Mouse (Mus musculus) left cerebral cortex, adult 18-20 months (tissue): ENCODE data around the gene Cda. TPM values are rescaled to one million over a fixed set of nuclear protein-coding genes. Genes with fewer than 3 reads are reported as not detected.
"Not testable (repeated sequence)": the region's sequence is repeated elsewhere in the genome, so short reads cannot be mapped to it uniquely, and the experiment has no call there.

Source experiments
- DNase-seq, 2 experiments: peaks; one replicate each; pipeline ENCODE4 v3.0.0; 2021 to 2022; ENCODE audit warnings: low spot score in 2 of 2, mixed read lengths in 1 of 2
- total RNA-seq, 2 experiments: library from RNA; stranded (reverse); gene quantifications; 2 replicates each; pipeline ENCODE4 v1.2.3; 2021

Gene Cda
- total RNA-seq, 2 experiments from 2014 or later, result 5.0 to 6.1 TPM

DNA sequence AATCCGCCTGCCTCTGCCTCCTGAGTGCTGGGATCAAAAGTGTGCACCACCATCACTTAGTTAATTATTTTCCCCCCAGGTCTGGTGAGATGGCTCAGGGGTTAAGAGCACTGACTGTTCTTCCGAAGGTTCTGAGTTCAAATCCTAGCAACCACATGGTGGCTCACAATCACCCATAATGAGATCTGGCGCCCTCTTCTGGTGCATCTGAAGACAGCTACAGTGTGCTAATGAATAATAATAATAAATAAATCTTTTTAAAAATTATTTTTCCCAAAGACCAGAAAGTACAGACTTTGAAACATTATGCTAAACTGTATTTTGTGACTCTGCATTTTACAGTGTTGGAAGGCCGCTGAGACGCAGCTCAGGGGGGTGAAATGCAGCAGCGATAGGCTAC lies 32.1 kb downstream of the Cda start:
- no peak for DNase-seq

- no peak for DNase-seq
Measured at GRCm38 (mm10) chr4:138335036-138335435, 32.8 kb downstream of the Cda start.

GRCm38 (mm10) chr4:138333135-138333534 lies 34.7 kb downstream of the Cda start:
- DNase-seq, result no peak

- DNase-seq, result no peak
Measured at GRCm38 (mm10) chr4:138331647-138332046, 36.1 kb downstream of the Cda start.

DNA sequence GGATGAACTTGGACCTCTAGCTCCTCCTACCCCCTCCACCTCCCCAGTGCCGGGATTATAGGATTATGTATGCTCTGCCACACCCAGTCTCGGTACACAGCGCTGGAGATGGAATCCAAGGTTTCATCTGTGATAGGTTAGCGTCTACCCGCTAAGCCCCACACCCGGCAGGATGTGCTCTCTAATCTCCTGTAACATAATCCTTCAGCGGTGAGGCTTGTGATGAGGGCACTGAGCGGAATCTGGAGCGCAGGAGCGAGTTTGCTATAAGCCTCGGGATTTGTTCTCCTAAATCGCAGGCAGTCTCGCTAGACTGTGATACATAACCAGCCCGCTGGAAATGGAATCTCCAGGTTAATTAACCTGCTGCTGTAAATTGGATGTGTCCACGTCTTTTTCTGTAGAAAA lies 37.5 kb downstream of the Cda start:
- no peak for DNase-seq

- DNase-seq, result no peak
Measured at GRCm38 (mm10) chr4:138327891-138328470, 39.8 kb downstream of the Cda start.

- DNase-seq, result not testable (repeated sequence)
Measured at GRCm38 (mm10) chr4:138327155-138327554, 40.6 kb downstream of the Cda start.

DNA sequence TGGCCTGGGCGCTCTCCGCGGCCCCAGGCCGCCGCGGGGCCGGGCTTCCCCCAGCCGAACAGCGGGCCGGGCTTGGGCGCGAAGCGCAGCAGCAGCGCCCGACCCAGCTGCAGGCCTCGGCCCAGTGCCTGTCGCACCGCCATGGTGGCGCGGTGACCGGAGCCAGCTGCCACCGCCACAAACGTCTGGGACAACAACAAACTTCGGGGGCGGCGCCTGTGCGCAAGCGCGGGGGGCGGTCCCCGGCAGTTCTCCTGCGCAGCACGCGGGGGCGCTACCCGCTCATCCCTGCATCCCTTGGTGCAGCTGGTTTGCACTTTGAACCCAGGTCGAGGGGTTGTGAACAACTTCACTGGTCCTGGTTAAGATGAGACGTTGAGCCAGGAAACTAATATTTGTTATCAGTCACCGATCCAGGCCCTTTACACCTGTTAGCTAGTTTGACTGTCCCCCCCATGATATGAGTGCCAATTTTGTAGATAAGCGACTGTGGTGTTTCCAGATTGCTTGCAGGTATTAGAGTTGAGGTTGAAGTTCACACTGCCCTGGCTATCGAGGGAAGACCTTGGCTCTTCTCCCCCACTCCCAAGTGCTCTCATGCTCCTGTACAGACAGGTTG lies 41.6 kb downstream of the Cda start, which contains the start of gene Pink1:
Gene Pink1, minus strand, starts transcription at position 231 of the 619 bp plus-strand sequence.
- DNase-seq, result peak; percentile 89 to 93

DNA sequence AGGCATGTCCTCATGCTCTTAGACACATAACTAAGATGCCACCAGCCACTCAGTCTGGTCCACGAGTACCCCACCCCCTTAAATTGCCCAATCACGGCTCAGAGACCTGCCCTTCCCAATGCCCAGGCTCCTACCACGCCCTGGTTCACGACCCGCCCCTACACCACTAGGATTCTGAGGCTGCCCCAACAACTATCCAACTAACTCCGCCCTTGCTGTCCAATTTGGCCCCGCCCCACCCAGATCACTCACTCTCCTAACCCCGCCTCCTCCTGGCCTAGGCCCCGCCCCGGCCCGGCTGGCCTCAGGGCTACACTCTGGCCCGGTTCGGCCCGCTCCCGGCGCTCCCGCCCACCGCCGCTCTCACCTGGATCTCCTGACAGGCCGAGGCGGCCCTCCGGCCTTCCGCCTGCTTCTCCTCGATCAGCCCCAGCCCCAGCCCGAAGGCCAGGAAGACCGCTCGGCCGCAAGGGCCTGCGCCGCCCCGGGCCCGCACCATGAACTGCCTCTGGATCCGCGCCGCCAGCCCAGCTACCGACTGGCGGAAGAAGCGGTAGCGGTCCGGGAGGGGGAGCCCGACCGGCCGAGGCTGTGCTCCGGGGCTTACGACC lies 42.2 kb downstream of the Cda start:
- DNase-seq, result peak; percentile 92 to 94

DNA sequence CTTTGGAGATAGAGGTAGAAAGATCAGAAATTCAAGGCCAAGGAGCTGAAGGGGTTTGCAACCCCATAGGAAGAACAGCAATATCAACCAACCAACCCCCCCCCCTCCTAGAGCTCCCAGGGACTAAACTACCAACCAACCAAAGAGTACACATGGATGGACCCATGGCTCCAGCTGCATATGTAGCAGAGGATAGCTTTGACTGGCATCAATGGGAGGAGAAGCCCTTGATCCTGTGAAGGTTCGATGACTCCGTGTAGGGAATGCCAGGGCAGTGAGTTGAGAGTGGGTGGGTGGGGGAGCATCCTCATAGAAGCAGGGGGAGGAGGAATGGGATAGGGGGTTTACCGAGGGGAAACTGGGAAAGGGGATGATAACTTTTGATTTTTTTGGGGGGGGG lies 43.3 kb downstream of the Cda start:
- DNase-seq, result no peak

DNA sequence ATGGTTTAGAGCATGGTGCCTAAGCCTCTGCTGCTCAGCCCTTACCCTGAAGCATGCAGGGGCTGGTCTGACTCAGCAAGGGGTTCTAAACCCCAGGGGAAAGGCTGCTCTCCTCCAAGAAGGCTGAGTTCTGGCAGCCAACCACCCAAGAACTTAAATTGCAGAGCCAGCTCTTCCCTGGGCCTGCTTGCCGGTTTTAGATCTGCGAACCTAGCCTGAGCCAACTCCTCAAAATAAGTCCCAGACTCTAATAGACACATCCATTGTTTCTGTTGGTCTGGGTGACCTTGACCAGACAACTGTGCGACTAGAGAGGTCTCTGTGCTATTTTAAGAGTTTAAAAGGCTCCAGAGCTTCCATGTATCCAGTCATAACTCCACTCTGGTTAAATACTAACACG lies 44.0 kb downstream of the Cda start:
- DNase-seq, result no peak

GRCm38 (mm10) chr4:138322692-138323091 lies 45.1 kb downstream of the Cda start:
- no peak for DNase-seq

- no peak for DNase-seq
Measured at GRCm38 (mm10) chr4:138321488-138321887, 46.3 kb downstream of the Cda start.

GRCm38 (mm10) chr4:138320711-138321110 lies 47.1 kb downstream of the Cda start:
- DNase-seq, result no peak

- peak; percentile 86 to 88 for DNase-seq
Measured at GRCm38 (mm10) chr4:138319508-138319907, 48.3 kb downstream of the Cda start.

DNA sequence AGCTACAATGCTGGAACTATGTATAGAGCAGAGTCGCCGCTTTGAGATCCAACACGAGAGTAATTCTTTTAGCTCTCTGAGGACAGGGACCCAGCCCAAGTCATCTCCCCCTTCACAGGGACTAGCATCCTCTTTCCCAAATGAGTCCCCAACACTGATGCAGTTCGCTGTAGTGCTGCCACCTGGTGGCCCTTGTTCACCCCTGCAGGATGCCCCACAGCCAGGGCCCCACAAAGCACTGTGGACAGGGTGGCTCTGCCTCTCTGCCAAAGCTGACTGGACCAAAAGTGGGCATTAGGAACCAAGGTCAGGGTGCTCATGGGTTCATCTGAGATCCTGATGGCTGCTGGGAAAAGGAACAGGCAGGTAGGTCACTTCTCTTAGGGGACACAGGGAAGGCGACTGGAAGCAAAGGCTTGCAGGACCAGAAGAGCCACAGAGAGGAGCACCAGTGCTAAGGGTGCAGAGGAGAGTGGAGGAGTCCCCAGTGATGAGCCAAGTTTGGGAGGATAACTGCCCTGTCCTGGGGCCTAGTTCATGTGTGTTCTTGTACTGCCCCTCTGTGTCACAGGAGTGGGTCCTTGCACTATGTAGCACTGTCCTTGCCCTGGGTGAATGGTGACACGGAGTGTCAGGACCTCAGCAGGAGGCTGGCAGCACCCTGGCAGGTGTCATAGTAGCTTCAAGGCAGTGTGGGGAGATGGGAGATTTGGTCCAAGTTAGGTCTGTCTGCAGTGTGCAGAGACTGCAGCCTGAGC lies 49.1 kb downstream of the Cda start:
- peak; percentile 66 to 72 for DNase-seq

- DNase-seq, result no peak
Measured at GRCm38 (mm10) chr4:138316369-138316768, 51.4 kb downstream of the Cda start.

DNA sequence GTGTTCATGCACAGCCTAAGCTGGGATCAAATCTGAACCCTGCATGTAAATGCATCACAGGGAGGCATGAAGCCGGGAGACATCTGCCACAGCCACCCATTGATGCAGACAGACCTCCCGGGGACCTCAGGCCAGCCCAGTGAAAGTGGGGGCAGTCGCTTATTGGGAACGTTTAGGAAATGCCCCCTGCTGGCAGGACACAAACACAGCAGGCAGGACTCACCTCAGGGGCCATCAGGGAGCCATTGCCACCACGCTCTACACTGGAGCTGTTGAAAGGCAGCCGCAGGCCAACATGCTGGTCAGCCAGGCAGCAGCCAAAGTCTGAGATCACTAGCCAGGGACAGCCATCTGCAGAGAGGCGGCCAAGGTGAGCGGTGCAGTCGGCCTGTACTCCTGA lies 52.0 kb downstream of the Cda start:
- DNase-seq, result no peak

DNA sequence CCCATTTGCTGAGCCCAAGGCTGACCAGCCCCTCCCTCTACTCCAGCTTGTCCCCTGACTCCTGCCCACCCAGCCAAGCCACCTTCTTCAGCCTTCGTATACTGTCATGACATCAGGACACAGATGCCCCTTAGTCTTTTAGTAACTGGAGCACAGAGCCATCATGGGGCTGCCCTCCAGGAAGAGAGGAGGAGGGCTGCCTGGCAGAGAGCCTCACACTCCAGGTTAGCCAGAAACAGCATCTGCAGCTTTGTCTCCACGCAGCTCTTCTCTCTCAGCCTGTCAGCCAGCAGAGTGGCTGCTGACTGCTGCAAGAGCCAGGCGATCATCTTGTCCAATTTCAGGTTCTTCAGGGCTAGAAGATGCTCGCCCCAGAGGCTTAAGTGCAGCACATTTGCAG lies 54.0 kb downstream of the Cda start:
- no peak for DNase-seq

DNA sequence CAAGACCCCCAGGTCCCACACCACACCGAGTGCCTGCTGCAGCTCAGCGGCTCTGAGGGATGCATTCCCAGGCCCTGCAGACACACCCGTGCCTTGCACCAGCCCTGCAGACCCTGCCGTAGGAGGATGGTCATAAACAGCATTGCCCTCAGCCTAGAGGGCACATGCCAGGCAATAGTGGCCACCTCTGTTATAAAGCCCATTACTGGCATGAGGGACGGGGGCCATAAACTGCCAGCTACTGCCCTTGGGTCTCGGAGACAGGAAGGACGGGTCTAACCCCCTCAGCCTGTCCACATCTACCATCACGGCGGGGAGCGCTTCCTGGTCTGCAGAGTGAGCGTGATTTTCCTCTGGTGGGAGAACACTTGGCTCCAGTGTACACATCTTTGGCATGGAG lies 54.8 kb downstream of the Cda start:
- DNase-seq, result no peak

- DNase-seq, result no peak
Measured at GRCm38 (mm10) chr4:138312105-138312504, 55.7 kb downstream of the Cda start.

GRCm38 (mm10) chr4:138311595-138311994 lies 56.2 kb downstream of the Cda start:
- DNase-seq, result peak in 1 of 2 experiments; percentile 63
